Mouse (Mus musculus): Measurements from ENCODE around the gene Nfyc. TPM values are rescaled to one million over a fixed set of nuclear protein-coding genes. Genes with fewer than 3 reads are reported as not detected.

Nfyc gene
- polyA plus RNA-seq, 1 experiment from 2014 or later: 106 TPM

GRCm38 (mm10) chr4:120730146-120730545 is 101.2 kb downstream of the Nfyc start:
- H3K27ac ChIP-seq: no peak overlapping the region
- H3K4me1 ChIP-seq: peaks cover 24% of the 10 kb centered on the region
- H3K27me3 ChIP-seq: peaks cover 36% of the 10 kb centered on the region
- H3K4me2 ChIP-seq: no peak overlapping the region
- H3K4me3 ChIP-seq: no peak overlapping the region
- no peak for ATAC-seq (ENCODE audit: insufficient number of reproducible peaks, insufficient read depth, low FRiP score, low TSS enrichment, low read depth)
- 56% methylated on average over 6 of the region's 6 CpGs for WGBS
- no peaks in the 10 kb centered on the region for H3K9me3 ChIP-seq
- H3K9ac ChIP-seq: no peak overlapping the region
- H3K36me3 ChIP-seq: no peaks in the 10 kb centered on the region

- 0 out of 2 replicates have a peak overlapping the region, but pooled peaks have one; percentile 33 for H3K9ac ChIP-seq
- WGBS: 25% methylated on average over 6 of the region's 6 CpGs
- H3K9me3 ChIP-seq: no peaks in the 10 kb centered on the region
- H3K27ac ChIP-seq: no peak overlapping the region
- H3K36me3 ChIP-seq: no peaks in the 10 kb centered on the region
- H3K4me2 ChIP-seq: no peak overlapping the region
- no peak overlapping the region for H3K4me3 ChIP-seq
- no peak for ATAC-seq (ENCODE audit: insufficient number of reproducible peaks, insufficient read depth, low FRiP score, low TSS enrichment, low read depth)
- peaks cover 36% of the 10 kb centered on the region for H3K27me3 ChIP-seq
- peaks cover 24% of the 10 kb centered on the region for H3K4me1 ChIP-seq
Observed at GRCm38 (mm10) chr4:120729441-120729840, 101.9 kb downstream of the Nfyc start.

GRCm38 (mm10) chr4:120727842-120728241 is 103.5 kb downstream of the Nfyc start:
- WGBS: 75% methylated on average over 11 of the region's 11 CpGs
- Histone ChIP-seq H3K4me1 (peaks cover 24% of the 10 kb centered on the region), H3K27me3 (peaks cover 29% of the 10 kb centered on the region), H3K36me3 (no peaks in the 10 kb centered on the region), H3K4me3 (no peak overlapping the region), H3K27ac (no peak overlapping the region), H3K9me3 (no peaks in the 10 kb centered on the region), H3K4me2 (no peak overlapping the region), H3K9ac (no peak overlapping the region)
- ATAC-seq (ENCODE audit: insufficient number of reproducible peaks, insufficient read depth, low FRiP score, low TSS enrichment, low read depth): no peak

- Histone ChIP-seq H3K27ac (no peak overlapping the region), H3K36me3 (no peaks in the 10 kb centered on the region), H3K4me2 (no peak overlapping the region), H3K4me1 (peaks cover 17% of the 10 kb centered on the region), H3K4me3 (no peak overlapping the region), H3K9me3 (no peaks in the 10 kb centered on the region), H3K9ac (no peak overlapping the region), H3K27me3 (peaks cover 13% of the 10 kb centered on the region)
- no peak for ATAC-seq (ENCODE audit: insufficient number of reproducible peaks, insufficient read depth, low FRiP score, low TSS enrichment, low read depth)
- WGBS: 43% methylated on average over 4 of the region's 4 CpGs
Observed at GRCm38 (mm10) chr4:120726174-120726573, 105.2 kb downstream of the Nfyc start.

GRCm38 (mm10) chr4:120725516-120726090 is 105.8 kb downstream of the Nfyc start:
- Histone ChIP-seq H3K27ac (no peak overlapping the region), H3K4me2 (no peak overlapping the region), H3K9me3 (no peaks in the 10 kb centered on the region), H3K36me3 (no peaks in the 10 kb centered on the region), H3K9ac (no peak overlapping the region), H3K27me3 (peaks cover 7% of the 10 kb centered on the region), H3K4me3 (no peak overlapping the region), H3K4me1 (peaks cover 13% of the 10 kb centered on the region)
- WGBS: 20% methylated on average over 5 of the region's 5 CpGs
- no peak for ATAC-seq (ENCODE audit: insufficient number of reproducible peaks, insufficient read depth, low FRiP score, low TSS enrichment, low read depth)

GRCm38 (mm10) chr4:120721574-120721973 is 109.8 kb downstream of the Nfyc start:
- 79% methylated on average over 2 of the region's 2 CpGs for WGBS
- no peak overlapping the region for H3K9ac ChIP-seq
- H3K4me3 ChIP-seq: no peak overlapping the region
- H3K9me3 ChIP-seq: no peaks in the 10 kb centered on the region
- no peak overlapping the region for H3K27ac ChIP-seq
- no peak for ATAC-seq (ENCODE audit: insufficient number of reproducible peaks, insufficient read depth, low FRiP score, low TSS enrichment, low read depth)
- peaks cover 1% of the 10 kb centered on the region; the same call in 1 of the 2 replicates for H3K4me1 ChIP-seq
- H3K27me3 ChIP-seq: peaks cover 9% of the 10 kb centered on the region; the same call in 1 of the 2 replicates
- H3K4me2 ChIP-seq: no peak overlapping the region
- H3K36me3 ChIP-seq: no peaks in the 10 kb centered on the region

- Histone ChIP-seq H3K27ac (no peak overlapping the region), H3K36me3 (no peaks in the 10 kb centered on the region), H3K4me3 (no peak overlapping the region), H3K4me1 (peaks cover 16% of the 10 kb centered on the region), H3K27me3 (peaks cover 9% of the 10 kb centered on the region; the same call in 1 of the 2 replicates), H3K9me3 (no peaks in the 10 kb centered on the region), H3K9ac (peak overlapping the region; percentile 32; the same call in 1 of the 2 replicates), H3K4me2 (no peak overlapping the region)
- WGBS: 15% methylated on average over 5 of the region's 5 CpGs
- ATAC-seq (ENCODE audit: insufficient number of reproducible peaks, insufficient read depth, low FRiP score, low TSS enrichment, low read depth): no peak
Observed at GRCm38 (mm10) chr4:120719152-120719551, 112.2 kb downstream of the Nfyc start.

- Histone ChIP-seq H3K4me1 (peaks cover 16% of the 10 kb centered on the region), H3K4me3 (no peak overlapping the region), H3K27me3 (peaks cover 9% of the 10 kb centered on the region; the same call in 1 of the 2 replicates), H3K9me3 (no peaks in the 10 kb centered on the region), H3K4me2 (no peak overlapping the region), H3K36me3 (no peaks in the 10 kb centered on the region), H3K9ac (no peak overlapping the region), H3K27ac (no peak overlapping the region)
- no peak for ATAC-seq (ENCODE audit: insufficient number of reproducible peaks, insufficient read depth, low FRiP score, low TSS enrichment, low read depth)
- 70% methylated on average over 8 of the region's 8 CpGs for WGBS
Observed at GRCm38 (mm10) chr4:120717591-120717990, 113.8 kb downstream of the Nfyc start.

GRCm38 (mm10) chr4:120716765-120717164 is 114.6 kb downstream of the Nfyc start:
- Histone ChIP-seq H3K4me2 (peak overlapping the region; percentile 79), H3K36me3 (no peaks in the 10 kb centered on the region), H3K27me3 (peaks cover 9% of the 10 kb centered on the region; the same call in 1 of the 2 replicates), H3K9ac (peak overlapping the region; percentile 64), H3K9me3 (no peaks in the 10 kb centered on the region), H3K27ac (no peak overlapping the region), H3K4me3 (peak overlapping the region; percentile 46), H3K4me1 (peaks cover 16% of the 10 kb centered on the region)
- no peak for ATAC-seq (ENCODE audit: insufficient number of reproducible peaks, insufficient read depth, low FRiP score, low TSS enrichment, low read depth)
- 17% methylated on average over 12 of the region's 12 CpGs for WGBS

- ATAC-seq (ENCODE audit: insufficient number of reproducible peaks, insufficient read depth, low FRiP score, low TSS enrichment, low read depth): peak; percentile 85
Observed at GRCm38 (mm10) chr4:120716141-120716571, 115.2 kb downstream of the Nfyc start.

GRCm38 (mm10) chr4:120713856-120714497 is 117.4 kb downstream of the Nfyc start:
- no peak overlapping the region for H3K4me3 ChIP-seq
- no peaks in the 10 kb centered on the region for H3K9me3 ChIP-seq
- no peak for ATAC-seq (ENCODE audit: insufficient number of reproducible peaks, insufficient read depth, low FRiP score, low TSS enrichment, low read depth)
- no peak overlapping the region for H3K4me2 ChIP-seq
- peaks cover 16% of the 10 kb centered on the region for H3K4me1 ChIP-seq
- no peak overlapping the region for H3K27ac ChIP-seq
- H3K36me3 ChIP-seq: no peaks in the 10 kb centered on the region
- WGBS: 87% methylated on average over 6 of the region's 6 CpGs
- H3K9ac ChIP-seq: no peak overlapping the region
- peaks cover 9% of the 10 kb centered on the region; the same call in 1 of the 2 replicates for H3K27me3 ChIP-seq

More at GRCm38 (mm10) chr4:120716141-120716571, 115.2 kb downstream of the Nfyc start:
- WGBS: under 1% methylated on average over 12 of the region's 12 CpGs
- H3K27ac ChIP-seq: no peak overlapping the region
- H3K4me3 ChIP-seq: peak overlapping the region; percentile 46
- H3K9ac ChIP-seq: peak overlapping the region; percentile 64
- H3K4me2 ChIP-seq: peak overlapping the region; percentile 79
- no peaks in the 10 kb centered on the region for H3K36me3 ChIP-seq
- H3K4me1 ChIP-seq: peaks cover 16% of the 10 kb centered on the region
- no peaks in the 10 kb centered on the region for H3K9me3 ChIP-seq
- peaks cover 9% of the 10 kb centered on the region; the same call in 1 of the 2 replicates for H3K27me3 ChIP-seq

- Histone ChIP-seq H3K9me3 (no peaks in the 10 kb centered on the region), H3K9ac (no peak overlapping the region), H3K4me3 (no peak overlapping the region), H3K27ac (no peak overlapping the region), H3K36me3 (no peaks in the 10 kb centered on the region), H3K4me2 (no peak overlapping the region), H3K27me3 (peaks cover 6% of the 10 kb centered on the region; the same call in 1 of the 2 replicates), H3K4me1 (peaks cover 16% of the 10 kb centered on the region)
- ATAC-seq (ENCODE audit: insufficient number of reproducible peaks, insufficient read depth, low FRiP score, low TSS enrichment, low read depth): no peak
- WGBS: 91% methylated on average over 6 of the region's 6 CpGs
Observed at GRCm38 (mm10) chr4:120713021-120713420, 118.4 kb downstream of the Nfyc start.
